Mouse (Mus musculus): ENCODE data around the gene Csf2rb2. TPM values are rescaled to one million over a fixed set of nuclear protein-coding genes. Genes with fewer than 3 reads are reported as not detected.
"Not testable (repeated sequence)": the region's sequence is repeated elsewhere in the genome, so short reads cannot be mapped to it uniquely, and the experiment has no call there.

The Csf2rb2 gene
- polyA plus RNA-seq, 1 experiment from 2014 or later = 0.12 TPM

DNA sequence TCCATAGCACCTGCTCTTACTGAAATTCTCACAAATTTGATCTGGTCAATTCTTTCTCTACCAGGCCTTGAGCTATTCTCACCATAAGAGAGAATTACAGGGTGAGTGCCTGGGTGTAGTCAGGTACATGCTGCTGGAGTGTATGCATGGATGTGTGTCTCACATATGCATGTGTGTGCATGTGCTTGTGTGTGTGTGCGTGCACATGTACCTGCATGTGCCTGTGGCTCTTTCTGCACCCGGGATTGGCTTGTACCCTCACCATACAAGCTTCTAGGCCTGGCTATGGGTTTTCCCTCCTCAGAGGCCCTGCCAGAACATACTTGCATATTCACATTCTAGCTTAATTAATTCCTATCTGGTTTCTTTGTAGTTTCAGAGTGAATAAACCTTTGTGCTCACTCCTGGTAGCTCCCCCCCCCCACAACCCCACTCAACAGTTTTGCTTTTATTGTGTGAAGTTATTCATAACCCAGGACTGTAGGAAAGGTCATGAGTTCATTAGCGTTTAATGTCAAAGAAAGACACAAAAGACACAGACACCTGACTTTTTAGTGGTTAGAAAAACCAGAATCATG is 23.1 kb upstream of the Csf2rb2 start:
- Histone ChIP-seq H3K27ac (no peak overlapping the region), H3K9me3 (no peaks in the 10 kb centered on the region), H3K9ac (no peak overlapping the region), H3K27me3 (replicated peaks) (no peaks in the 10 kb centered on the region), H3K4me3 (no peak overlapping the region), H3K36me3 (replicated peaks) (no peaks in the 10 kb centered on the region), H3K4me2 (no peak overlapping the region), H3K4me1 (no peaks in the 10 kb centered on the region)
- 67% methylated on average over 3 of the region's 3 CpGs for WGBS
- ATAC-seq (replicated peaks) = no peak

DNA sequence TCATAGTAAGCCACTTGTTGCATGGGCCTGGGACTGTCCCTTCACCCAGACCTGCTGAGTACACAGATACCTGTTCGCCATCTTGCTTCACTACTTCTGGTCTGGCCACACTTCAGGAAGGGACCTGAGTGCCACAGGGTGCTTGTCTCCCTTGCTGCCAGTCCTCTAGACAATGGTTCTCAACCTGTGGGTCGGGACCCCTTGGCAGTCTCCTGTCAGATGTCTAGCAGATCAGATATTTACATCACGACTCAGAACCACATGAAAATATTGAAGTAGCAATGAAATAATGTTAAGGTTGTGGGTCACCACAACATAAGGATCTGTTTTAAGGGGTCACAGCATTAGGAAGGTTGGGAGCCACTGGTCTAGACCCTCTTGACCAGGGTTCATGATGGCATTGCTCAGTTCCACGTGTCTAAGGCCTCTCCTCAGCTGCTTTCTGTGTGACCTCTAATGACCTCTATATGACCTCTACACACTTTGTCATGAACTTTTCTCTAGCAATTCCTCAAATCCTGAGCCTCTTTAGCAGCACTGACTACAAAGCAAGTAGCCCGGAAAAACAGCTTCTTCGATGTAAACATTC is 22.3 kb upstream of the Csf2rb2 start:
- WGBS = 84% methylated on average over 6 of the region's 6 CpGs
- not testable (repeated sequence) for H3K4me2 ChIP-seq; ATAC-seq (replicated peaks); H3K4me3 ChIP-seq; H3K4me1 ChIP-seq; H3K36me3 ChIP-seq (replicated peaks); H3K27ac ChIP-seq; H3K27me3 ChIP-seq (replicated peaks); H3K9me3 ChIP-seq; H3K9ac ChIP-seq

- H3K36me3 ChIP-seq (replicated peaks) = no peaks in the 10 kb centered on the region
- H3K9ac ChIP-seq = no peak overlapping the region
- H3K4me3 ChIP-seq = no peak overlapping the region
- H3K27me3 ChIP-seq (replicated peaks) = no peaks in the 10 kb centered on the region
- H3K4me1 ChIP-seq = no peaks in the 10 kb centered on the region
- H3K27ac ChIP-seq = no peak overlapping the region
- no peaks in the 10 kb centered on the region for H3K9me3 ChIP-seq
- no peak overlapping the region for H3K4me2 ChIP-seq
- no peak for ATAC-seq (replicated peaks)
- WGBS = 88% methylated on average over 10 of the region's 10 CpGs
These were observed 21.2 kb upstream of the Csf2rb2 start for GRCm38 (mm10) chr15:78326747-78327146.

DNA sequence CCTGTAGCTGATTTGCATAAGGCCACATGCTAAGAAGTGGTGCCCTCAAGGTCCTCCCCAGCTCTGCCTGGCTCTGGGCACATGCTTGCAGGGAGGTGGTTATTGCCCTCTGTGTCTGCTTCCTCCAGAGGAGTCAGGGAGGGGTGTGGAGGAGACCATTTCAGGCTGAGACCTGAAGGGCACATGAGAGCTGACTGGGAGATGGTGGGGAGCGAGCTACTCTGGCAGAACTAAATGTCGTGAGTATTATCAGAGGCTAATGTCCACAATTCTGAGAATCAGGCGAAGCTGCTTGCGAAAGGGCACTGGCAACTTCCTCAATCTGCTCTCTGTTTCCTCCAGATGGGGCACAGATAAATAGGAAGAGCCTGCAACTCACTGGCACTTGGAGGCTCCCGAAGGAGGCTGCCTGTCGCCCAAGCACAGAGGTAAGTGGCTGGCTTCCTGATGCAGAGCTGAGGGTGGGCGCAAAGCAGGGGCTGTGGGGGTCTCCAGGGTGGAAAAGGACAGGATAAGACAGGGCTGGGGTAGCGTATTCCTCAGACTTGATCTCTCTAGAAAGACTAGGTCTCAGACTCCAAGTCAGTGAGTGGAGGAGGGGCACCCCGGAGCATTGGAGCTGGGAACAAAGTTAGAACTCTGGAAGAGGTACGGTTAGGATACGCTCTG is 20.3 kb upstream of the Csf2rb2 start, which contains the start of gene Csf2rb:
Gene Csf2rb (plus strand): TSS at position 82 of the 669 bp plus-strand sequence.
- H3K4me2 ChIP-seq = no peak within 1 kb of the TSS
- H3K27ac ChIP-seq = no peak within 1 kb of the TSS
- H3K9ac ChIP-seq = no peak within 1 kb of the TSS
- no peaks in the 10 kb centered on the region for H3K9me3 ChIP-seq
- WGBS = 85% methylated on average over 11 of the region's 11 CpGs
- no peak for ATAC-seq (replicated peaks)
- no peak within 1 kb of the TSS for H3K4me3 ChIP-seq
- no peaks in the 10 kb centered on the region for H3K27me3 ChIP-seq (replicated peaks)
- no peaks in the 10 kb centered on the region for H3K36me3 ChIP-seq (replicated peaks)
- no peaks in the 10 kb centered on the region for H3K4me1 ChIP-seq

- no peak overlapping the region for H3K4me3 ChIP-seq
- no peaks in the 10 kb centered on the region for H3K36me3 ChIP-seq (replicated peaks)
- no peak overlapping the region for H3K27ac ChIP-seq
- no peak for ATAC-seq (replicated peaks)
- no peak overlapping the region for H3K4me2 ChIP-seq
- no peaks in the 10 kb centered on the region for H3K27me3 ChIP-seq (replicated peaks)
- no peaks in the 10 kb centered on the region for H3K9me3 ChIP-seq
- H3K9ac ChIP-seq = no peak overlapping the region
- no peaks in the 10 kb centered on the region for H3K4me1 ChIP-seq
- WGBS = 95% methylated on average over 2 of the region's 2 CpGs
These were observed 18.8 kb upstream of the Csf2rb2 start for GRCm38 (mm10) chr15:78324294-78324693.

DNA sequence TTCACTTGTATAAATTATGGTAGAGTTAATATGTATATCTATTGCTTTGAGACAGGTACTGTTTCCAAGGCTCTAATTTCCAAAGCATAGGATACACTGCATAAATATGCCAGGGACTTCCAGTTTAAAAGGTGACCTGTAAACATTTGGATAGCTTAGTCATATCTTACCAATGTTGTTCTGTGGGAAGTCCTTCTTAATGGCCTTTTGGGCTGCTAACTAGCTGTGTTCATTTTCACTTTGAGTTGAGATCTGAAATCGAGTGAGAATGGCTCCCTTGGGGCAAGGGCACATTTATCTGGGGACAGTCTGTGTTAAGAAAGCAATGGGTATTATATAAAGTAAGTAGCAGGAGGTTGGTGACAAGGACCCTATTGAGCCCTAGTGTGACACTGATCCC is 17.8 kb upstream of the Csf2rb2 start:
- no peak overlapping the region for H3K9ac ChIP-seq
- no peaks in the 10 kb centered on the region for H3K4me1 ChIP-seq
- no peak for ATAC-seq (replicated peaks)
- no peaks in the 10 kb centered on the region for H3K36me3 ChIP-seq (replicated peaks)
- no peak overlapping the region for H3K27ac ChIP-seq
- no peaks in the 10 kb centered on the region for H3K27me3 ChIP-seq (replicated peaks)
- no peak overlapping the region for H3K4me2 ChIP-seq
- H3K4me3 ChIP-seq = no peak overlapping the region
- WGBS = 70% methylated on average over 1 of the region's 1 CpGs
- no peaks in the 10 kb centered on the region for H3K9me3 ChIP-seq

GRCm38 (mm10) chr15:78320825-78321496 is 15.4 kb upstream of the Csf2rb2 start:
- Histone ChIP-seq H3K4me3 (no peak overlapping the region), H3K9me3 (no peaks in the 10 kb centered on the region), H3K36me3 (replicated peaks) (no peaks in the 10 kb centered on the region), H3K9ac (no peak overlapping the region), H3K27ac (no peak overlapping the region), H3K4me1 (no peaks in the 10 kb centered on the region), H3K27me3 (replicated peaks) (no peaks in the 10 kb centered on the region), H3K4me2 (no peak overlapping the region)
- no peak; the same call in 1 of the 2 replicates for ATAC-seq (replicated peaks)
- 13% methylated on average over 5 of the region's 5 CpGs for WGBS

DNA sequence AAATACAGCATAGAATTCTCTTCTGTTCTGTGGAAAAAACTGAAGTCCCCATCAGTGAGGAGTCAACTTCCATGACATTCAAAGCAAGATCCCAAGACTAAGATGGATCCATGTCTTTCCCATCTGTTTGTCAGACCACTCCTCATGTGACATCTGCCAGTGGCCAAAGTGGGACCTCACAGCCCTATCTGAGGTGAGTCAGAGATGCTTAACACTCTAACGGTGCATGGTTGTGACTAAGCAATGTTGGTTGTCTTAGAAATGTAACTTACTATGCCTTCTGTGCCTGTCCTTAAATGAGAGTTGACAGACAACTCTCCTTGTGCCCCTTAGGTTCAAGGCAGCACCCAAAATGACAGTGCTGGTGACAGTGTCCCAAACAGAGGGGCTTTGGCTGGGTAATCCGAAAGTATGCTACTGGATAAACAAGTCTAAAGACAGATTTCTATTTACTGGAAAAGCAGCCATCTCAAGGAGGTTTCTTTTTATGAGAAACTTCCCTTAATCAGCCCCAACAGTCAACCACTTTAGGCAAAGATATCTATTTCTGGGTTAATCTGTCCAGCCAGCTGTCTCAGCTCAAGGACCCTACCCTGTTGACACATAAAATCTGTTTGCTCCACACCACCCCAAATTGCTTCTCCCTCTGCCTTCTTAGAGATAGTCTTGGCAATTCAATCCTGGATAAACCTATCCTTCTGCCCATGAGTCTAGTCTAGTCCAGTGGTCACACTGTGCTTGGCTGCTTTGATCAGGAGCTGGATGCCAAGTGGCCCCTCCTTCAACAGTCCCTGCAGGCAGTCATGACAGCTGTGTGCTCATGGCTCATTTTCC is 13.0 kb upstream of the Csf2rb2 start:
- not testable (repeated sequence) for ATAC-seq (replicated peaks); H3K27me3 ChIP-seq (replicated peaks); H3K4me1 ChIP-seq; H3K9ac ChIP-seq; H3K4me3 ChIP-seq; H3K36me3 ChIP-seq (replicated peaks); H3K9me3 ChIP-seq; H3K4me2 ChIP-seq; H3K27ac ChIP-seq
- WGBS = 90% methylated on average over 2 of the region's 2 CpGs

DNA sequence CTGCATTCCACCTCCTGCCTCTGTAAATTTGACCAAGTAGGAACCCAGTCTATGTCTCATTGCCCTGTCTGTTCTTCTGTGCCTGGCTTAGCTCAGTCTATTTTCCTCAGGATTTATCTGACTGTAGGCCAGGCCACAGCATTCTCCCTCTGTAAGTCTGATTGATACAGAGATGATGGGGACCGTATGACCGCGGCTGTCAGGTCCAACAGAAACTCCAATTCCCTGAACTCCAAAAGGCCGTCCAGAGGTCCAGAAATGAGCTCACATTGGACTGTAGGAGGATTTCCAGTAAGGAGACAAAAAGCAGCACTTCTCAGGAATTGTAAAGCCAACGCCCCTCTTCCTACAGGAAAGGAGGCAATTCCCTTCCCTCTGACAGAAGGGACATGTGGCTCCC is 8.1 kb upstream of the Csf2rb2 start:
- not testable (repeated sequence) for H3K9me3 ChIP-seq; H3K9ac ChIP-seq; H3K4me1 ChIP-seq; H3K4me2 ChIP-seq; ATAC-seq (replicated peaks); H3K4me3 ChIP-seq; H3K27me3 ChIP-seq (replicated peaks); H3K27ac ChIP-seq; H3K36me3 ChIP-seq (replicated peaks)
- WGBS = 89% methylated on average over 5 of the region's 5 CpGs

DNA sequence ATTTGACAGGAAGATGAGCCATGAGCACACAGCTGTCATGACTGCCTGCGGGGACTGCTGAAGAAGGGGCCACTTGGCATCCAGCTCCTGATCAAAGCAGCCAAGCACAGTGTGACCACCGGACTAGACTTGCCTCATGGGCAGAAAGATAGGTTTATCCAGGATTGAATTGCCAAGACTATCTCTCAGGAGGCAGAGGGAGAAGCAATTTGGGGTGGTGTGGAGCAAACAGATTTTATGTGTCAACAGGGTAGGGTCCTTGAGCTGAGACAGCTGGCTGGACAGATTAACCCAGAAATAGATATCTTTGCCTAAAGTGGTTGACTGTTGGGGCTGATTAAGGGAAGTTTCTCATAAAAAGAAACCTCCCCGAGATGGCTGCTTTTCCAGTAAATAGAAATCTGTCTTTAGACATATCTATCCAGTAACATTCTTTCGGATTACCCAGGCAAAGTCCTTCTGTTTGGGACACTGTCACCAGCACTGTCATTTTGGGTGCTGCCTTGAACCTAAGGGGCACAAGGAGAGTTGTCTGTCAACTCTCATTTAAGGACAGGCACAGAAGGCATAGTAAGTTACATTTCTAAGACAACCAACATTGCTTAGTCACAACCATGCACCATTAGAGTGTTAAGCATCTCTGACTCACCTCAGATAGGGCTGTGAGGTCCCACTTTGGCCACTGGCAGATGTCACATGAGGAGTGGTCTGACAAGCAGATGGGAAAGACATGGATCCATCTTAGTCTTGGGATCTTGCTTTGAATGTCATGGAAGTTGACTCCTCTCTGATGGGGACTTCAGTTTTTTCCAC is 7.1 kb upstream of the Csf2rb2 start:
- not testable (repeated sequence) for H3K4me2 ChIP-seq; H3K9me3 ChIP-seq; H3K36me3 ChIP-seq (replicated peaks); H3K4me1 ChIP-seq; H3K27ac ChIP-seq; H3K4me3 ChIP-seq; H3K9ac ChIP-seq; ATAC-seq (replicated peaks); H3K27me3 ChIP-seq (replicated peaks)
- WGBS = 74% methylated on average over 4 of the region's 4 CpGs

DNA sequence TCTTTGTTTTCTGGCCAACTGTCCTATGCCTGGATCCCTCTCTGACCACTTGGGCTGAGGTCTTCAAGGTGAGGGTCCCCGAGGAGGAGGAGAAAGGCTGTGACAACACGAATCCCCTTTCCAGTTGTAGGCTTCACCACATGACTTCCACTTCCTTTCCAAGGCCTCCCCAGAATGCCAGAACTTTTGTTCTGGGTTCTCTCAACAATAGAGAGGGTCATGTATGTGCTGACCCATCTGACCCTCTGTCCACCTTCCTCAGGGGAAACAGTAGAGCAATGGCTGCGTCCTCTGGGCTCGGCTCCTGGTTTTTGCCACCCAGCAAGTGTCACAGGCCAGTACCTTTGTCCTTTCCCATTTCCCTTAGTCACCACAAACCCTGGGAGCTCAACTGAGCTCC is 5.5 kb upstream of the Csf2rb2 start:
- H3K4me2 ChIP-seq = no peak overlapping the region
- no peak for ATAC-seq (replicated peaks)
- 77% methylated on average over 4 of the region's 4 CpGs for WGBS
- H3K4me1 ChIP-seq = no peaks in the 10 kb centered on the region
- no peaks in the 10 kb centered on the region for H3K36me3 ChIP-seq (replicated peaks)
- no peak overlapping the region for H3K4me3 ChIP-seq
- no peak overlapping the region for H3K27ac ChIP-seq
- no peak overlapping the region for H3K9ac ChIP-seq
- no peaks in the 10 kb centered on the region for H3K27me3 ChIP-seq (replicated peaks)
- H3K9me3 ChIP-seq = no peaks in the 10 kb centered on the region
